Mouse (Mus musculus): ENCODE data around the gene Pkd1. TPM values are rescaled to one million over a fixed set of nuclear protein-coding genes. Genes with fewer than 3 reads are reported as not detected.

The Pkd1 gene
- polyA plus RNA-seq, 1 experiment = 31.6 TPM

DNA sequence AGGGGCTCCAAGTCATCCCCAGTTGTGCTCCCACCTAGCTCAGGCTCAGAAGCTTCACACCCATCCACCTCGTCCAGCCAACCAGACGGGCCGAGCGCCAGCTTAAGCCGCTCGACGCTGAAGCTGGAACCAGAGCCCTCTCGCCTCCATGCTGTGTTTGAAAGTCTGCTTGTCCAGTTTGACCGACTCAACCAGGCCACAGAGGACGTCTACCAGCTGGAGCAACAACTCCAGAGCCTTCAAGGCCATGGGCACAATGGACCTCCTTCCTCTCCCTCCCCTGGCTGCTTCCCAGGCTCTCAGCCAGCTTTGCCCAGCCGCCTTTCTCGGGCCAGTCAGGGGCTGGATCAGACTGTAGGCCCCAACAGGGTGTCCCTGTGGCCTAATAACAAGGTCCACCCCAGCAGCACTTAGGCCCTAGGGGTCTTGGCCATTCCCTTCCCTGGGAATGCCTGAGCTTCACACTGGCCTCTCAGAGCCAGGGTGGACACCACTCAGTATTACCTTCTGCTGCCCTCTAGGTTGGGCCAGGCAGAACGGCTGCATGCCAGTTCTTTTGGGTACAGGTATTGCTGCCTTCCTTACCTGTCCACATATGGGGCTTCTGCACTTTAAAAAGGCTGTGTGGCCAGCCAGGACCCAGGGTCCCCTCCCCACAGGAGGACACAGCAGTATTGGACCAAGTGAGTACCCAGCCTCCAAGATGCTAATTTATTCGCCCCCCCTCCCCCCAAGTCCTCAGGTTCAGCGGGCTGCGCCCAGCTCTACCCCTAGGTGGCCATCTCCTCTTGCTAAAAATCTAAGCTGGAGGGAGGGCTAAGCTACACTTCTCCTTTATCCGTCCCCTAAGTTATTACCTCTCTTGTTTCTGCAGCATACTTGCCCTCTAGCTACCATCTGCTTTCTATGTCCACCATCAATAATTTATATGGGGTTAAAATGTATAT lies 45.8 kb downstream of the Pkd1 start:
- H3K4me3 ChIP-seq (ENCODE audit: control insufficient read depth, low read depth, low read length) = no peak overlapping the region
- TF ChIP-seq CTCF (IDR thresholded peaks at IDR 0.05; ENCODE audit: control insufficient read depth, insufficient read depth, insufficient replicate concordance, low read depth, low read length) (no peak), POLR2A (IDR thresholded peaks at IDR 0.05; ENCODE audit: control insufficient read depth, low read depth, low read length) (no peak)
- H3K4me1 ChIP-seq (ENCODE audit: control insufficient read depth, insufficient read depth, low read length) = no peaks in the 10 kb centered on the region
- peaks cover 4% of the 10 kb centered on the region for H3K36me3 ChIP-seq (ENCODE audit: control insufficient read depth, insufficient read depth, low read length)
- no peaks in the 10 kb centered on the region for H3K27me3 ChIP-seq (ENCODE audit: control insufficient read depth, insufficient read depth, low read length)
- H3K27ac ChIP-seq (ENCODE audit: control insufficient read depth, insufficient read depth, low read depth, low read length) = peak overlapping the region; percentile 5; the same call in 1 of the 2 replicates

DNA sequence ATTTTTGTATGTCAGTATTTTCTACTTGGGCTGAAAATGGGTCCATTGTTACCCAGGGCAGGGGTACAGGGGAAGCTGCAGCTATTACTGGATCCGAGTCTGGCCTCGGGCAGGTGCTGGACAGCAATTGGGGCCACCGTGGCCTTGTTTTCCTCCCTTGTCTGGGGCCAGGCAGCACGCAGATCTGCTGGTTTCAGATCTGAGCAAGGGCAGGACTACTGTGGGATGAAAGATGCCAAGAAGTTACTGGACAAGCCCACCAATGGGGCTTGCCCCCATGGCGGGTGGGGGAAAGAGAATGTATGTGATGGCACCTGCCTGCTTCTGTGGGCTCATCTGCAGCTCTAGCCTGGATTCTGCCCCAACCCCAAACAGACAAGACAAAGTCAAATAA lies 46.4 kb downstream of the Pkd1 start:
- H3K27me3 ChIP-seq (ENCODE audit: control insufficient read depth, insufficient read depth, low read length) = no peaks in the 10 kb centered on the region
- H3K4me1 ChIP-seq (ENCODE audit: control insufficient read depth, insufficient read depth, low read length) = no peaks in the 10 kb centered on the region
- TF ChIP-seq POLR2A (IDR thresholded peaks at IDR 0.05; ENCODE audit: control insufficient read depth, low read depth, low read length) (no peak), CTCF (IDR thresholded peaks at IDR 0.05; ENCODE audit: control insufficient read depth, insufficient read depth, insufficient replicate concordance, low read depth, low read length) (no peak)
- H3K27ac ChIP-seq (ENCODE audit: control insufficient read depth, insufficient read depth, low read depth, low read length) = no peak overlapping the region
- no peak overlapping the region for H3K4me3 ChIP-seq (ENCODE audit: control insufficient read depth, low read depth, low read length)
- peaks cover 4% of the 10 kb centered on the region for H3K36me3 ChIP-seq (ENCODE audit: control insufficient read depth, insufficient read depth, low read length)

DNA sequence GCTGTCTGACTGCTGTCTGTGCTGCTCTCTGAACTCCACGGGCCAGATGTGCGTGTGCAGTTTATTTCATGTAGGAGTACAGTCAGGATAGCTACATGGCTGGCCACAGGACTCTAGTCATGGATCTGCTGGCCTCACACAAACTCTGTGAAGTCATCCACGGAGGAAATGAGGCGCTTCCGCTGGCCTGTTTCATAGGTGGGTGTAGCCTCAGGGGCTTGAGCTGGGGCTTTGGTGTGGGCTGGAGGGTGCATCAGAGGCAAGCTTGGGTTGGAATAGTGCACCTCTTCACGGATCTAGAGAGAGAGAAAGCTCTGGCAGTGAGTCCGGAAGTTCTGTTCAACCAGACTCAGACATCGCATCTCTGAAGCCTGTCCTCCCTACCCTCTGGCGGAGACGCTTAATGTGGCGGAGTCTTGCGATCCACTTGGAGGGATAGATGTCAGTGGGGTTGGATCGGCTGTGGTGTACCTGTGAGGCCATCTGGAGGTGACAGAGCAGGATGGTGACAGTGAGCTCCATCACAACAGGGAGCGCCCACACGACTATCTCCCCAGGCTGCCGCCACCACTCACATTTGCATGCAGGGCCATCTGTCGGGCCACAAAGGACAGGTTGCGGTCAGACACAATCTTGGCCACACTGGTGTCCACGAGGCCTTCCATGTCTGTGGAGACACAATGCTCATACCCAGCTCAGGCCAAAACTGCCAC lies 47.0 kb downstream of the Pkd1 start:
- Histone ChIP-seq H3K4me1 (ENCODE audit: control insufficient read depth, insufficient read depth, low read length) (no peaks in the 10 kb centered on the region), H3K27me3 (ENCODE audit: control insufficient read depth, insufficient read depth, low read length) (no peaks in the 10 kb centered on the region), H3K4me3 (ENCODE audit: control insufficient read depth, low read depth, low read length) (no peak overlapping the region), H3K36me3 (ENCODE audit: control insufficient read depth, insufficient read depth, low read length) (peaks cover 1% of the 10 kb centered on the region), H3K27ac (ENCODE audit: control insufficient read depth, insufficient read depth, low read depth, low read length) (no peak overlapping the region)
- TF ChIP-seq CTCF (IDR thresholded peaks at IDR 0.05; ENCODE audit: control insufficient read depth, insufficient read depth, insufficient replicate concordance, low read depth, low read length) = no peak
- no peak for TF ChIP-seq POLR2A (IDR thresholded peaks at IDR 0.05; ENCODE audit: control insufficient read depth, low read depth, low read length)

DNA sequence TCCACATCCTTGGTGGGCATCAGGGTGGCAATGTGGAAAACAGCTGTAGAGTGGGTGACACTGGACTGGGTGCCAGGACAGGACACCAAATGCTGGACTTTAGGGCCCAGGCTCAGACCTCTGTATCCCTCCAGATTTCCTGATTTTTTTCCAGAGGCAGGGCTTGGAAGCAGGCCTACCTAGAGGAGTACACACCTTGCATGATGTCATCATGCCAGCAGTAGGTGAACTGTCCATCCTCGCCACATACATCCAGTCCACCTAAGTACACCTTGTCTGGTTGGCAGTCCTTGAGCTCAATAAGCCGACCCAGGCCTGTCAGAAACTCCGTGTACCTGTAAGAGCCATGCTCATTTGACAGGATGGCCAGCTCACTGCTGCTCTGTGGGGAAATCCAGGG lies 48.4 kb downstream of the Pkd1 start:
- no peak overlapping the region for H3K4me3 ChIP-seq (ENCODE audit: control insufficient read depth, low read depth, low read length)
- H3K27ac ChIP-seq (ENCODE audit: control insufficient read depth, insufficient read depth, low read depth, low read length) = no peak overlapping the region
- no peaks in the 10 kb centered on the region for H3K27me3 ChIP-seq (ENCODE audit: control insufficient read depth, insufficient read depth, low read length)
- no peaks in the 10 kb centered on the region for H3K4me1 ChIP-seq (ENCODE audit: control insufficient read depth, insufficient read depth, low read length)
- no peaks in the 10 kb centered on the region; the same call in 1 of the 2 replicates for H3K36me3 ChIP-seq (ENCODE audit: control insufficient read depth, insufficient read depth, low read length)
- TF ChIP-seq CTCF (IDR thresholded peaks at IDR 0.05; ENCODE audit: control insufficient read depth, insufficient read depth, insufficient replicate concordance, low read depth, low read length) = no peak
- TF ChIP-seq POLR2A (IDR thresholded peaks at IDR 0.05; ENCODE audit: control insufficient read depth, low read depth, low read length) = no peak

DNA sequence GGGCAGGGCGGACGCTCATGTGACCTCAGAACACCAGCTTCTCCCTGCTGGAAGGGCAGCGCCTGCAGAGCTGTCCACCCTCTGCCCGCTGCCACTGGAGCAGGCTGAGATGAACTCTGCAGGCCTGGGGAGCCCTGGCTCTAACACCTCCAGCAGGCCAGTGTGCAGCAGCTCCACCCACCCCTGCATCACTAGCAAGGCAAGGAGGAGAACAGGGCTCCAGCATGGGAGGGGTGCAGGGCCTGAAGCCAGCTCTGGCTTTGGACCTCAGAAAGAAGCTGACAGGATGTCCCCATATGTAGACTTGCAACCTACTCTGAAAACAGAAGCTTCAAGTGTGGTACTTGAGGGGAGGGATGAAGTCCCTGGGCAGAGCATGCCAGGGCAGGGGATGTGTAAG lies 50.9 kb downstream of the Pkd1 start:
- Histone ChIP-seq H3K27ac (ENCODE audit: control insufficient read depth, insufficient read depth, low read depth, low read length) (no peak overlapping the region), H3K36me3 (ENCODE audit: control insufficient read depth, insufficient read depth, low read length) (no peaks in the 10 kb centered on the region)

DNA sequence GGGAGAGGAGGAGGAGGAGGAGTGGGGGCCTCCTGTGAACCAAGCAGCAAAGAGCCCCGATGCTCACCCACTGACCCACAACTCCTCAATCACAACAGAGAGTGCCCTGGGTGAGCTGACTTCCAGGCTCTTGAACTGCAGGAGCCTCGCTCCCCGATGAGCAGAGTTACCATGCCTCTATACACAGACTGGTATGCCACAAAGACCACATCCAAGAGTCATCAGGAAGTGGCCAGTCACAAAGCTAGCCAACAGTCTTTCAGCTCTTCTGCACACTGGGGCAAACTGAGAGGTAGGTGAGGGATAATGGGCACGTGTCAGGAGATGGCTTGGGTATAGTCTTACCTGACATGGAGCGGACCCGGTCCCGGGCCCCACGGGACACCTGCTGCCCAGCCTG lies 54.3 kb downstream of the Pkd1 start:
- H3K4me3 ChIP-seq (ENCODE audit: control insufficient read depth, low read depth, low read length) = no peak overlapping the region
- H3K4me1 ChIP-seq (ENCODE audit: control insufficient read depth, insufficient read depth, low read length) = no peaks in the 10 kb centered on the region
- TF ChIP-seq CTCF (IDR thresholded peaks at IDR 0.05; ENCODE audit: control insufficient read depth, insufficient read depth, insufficient replicate concordance, low read depth, low read length) = no peak
- no peak for TF ChIP-seq POLR2A (IDR thresholded peaks at IDR 0.05; ENCODE audit: control insufficient read depth, low read depth, low read length)
- H3K36me3 ChIP-seq (ENCODE audit: control insufficient read depth, insufficient read depth, low read length) = no peaks in the 10 kb centered on the region
- H3K27ac ChIP-seq (ENCODE audit: control insufficient read depth, insufficient read depth, low read depth, low read length) = no peak overlapping the region
- no peaks in the 10 kb centered on the region for H3K27me3 ChIP-seq (ENCODE audit: control insufficient read depth, insufficient read depth, low read length)

More for the DNA sequence above, 50.9 kb downstream of the Pkd1 start:
- Histone ChIP-seq H3K4me1 (ENCODE audit: control insufficient read depth, insufficient read depth, low read length) (no peaks in the 10 kb centered on the region), H3K27me3 (ENCODE audit: control insufficient read depth, insufficient read depth, low read length) (no peaks in the 10 kb centered on the region), H3K4me3 (ENCODE audit: control insufficient read depth, low read depth, low read length) (no peak overlapping the region)
- TF ChIP-seq CTCF (IDR thresholded peaks at IDR 0.05; ENCODE audit: control insufficient read depth, insufficient read depth, insufficient replicate concordance, low read depth, low read length) (no peak), POLR2A (IDR thresholded peaks at IDR 0.05; ENCODE audit: control insufficient read depth, low read depth, low read length) (no peak)

DNA sequence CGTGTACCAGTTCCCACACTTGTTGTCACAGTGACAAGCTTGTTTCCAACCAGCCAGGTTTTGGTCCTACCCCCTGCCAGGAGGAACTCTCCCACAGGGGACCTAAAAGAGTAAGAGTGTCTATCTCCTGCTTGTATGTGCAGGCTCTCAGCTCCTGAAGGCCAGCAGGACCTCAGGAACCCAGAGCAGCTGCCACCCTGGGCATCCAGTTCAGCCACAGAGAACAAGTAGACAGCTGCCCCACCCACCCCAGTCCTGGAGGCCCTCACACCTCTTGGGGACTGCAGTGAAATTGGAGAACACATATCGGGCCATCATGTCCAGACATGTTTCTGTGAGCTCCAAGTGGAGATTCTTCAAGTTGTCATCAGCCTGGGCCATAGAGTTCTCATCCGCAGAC lies 54.9 kb downstream of the Pkd1 start:
- Histone ChIP-seq H3K4me3 (ENCODE audit: control insufficient read depth, low read depth, low read length) (no peak overlapping the region), H3K36me3 (ENCODE audit: control insufficient read depth, insufficient read depth, low read length) (no peaks in the 10 kb centered on the region), H3K27ac (ENCODE audit: control insufficient read depth, insufficient read depth, low read depth, low read length) (no peak overlapping the region), H3K4me1 (ENCODE audit: control insufficient read depth, insufficient read depth, low read length) (no peaks in the 10 kb centered on the region), H3K27me3 (ENCODE audit: control insufficient read depth, insufficient read depth, low read length) (no peaks in the 10 kb centered on the region)
- TF ChIP-seq CTCF (IDR thresholded peaks at IDR 0.05; ENCODE audit: control insufficient read depth, insufficient read depth, insufficient replicate concordance, low read depth, low read length) (no peak), POLR2A (IDR thresholded peaks at IDR 0.05; ENCODE audit: control insufficient read depth, low read depth, low read length) (no peak)

All from testis, adult 2 months (tissue).